Mouse (Mus musculus) lung, embryonic 14.5 days (tissue): ENCODE measurements around the gene Itgb1bp1. TPM values are rescaled to one million over a fixed set of nuclear protein-coding genes. Genes with fewer than 3 reads are reported as not detected.

Experiments
- ATAC-seq: fragments of 200-750 bp; cut with Nextera tagmentation; 2 replicates; pipeline ENCODE4 v1.8.0; 2017; ENCODE audit warnings: mild to moderate bottlenecking, moderate TSS enrichment, moderate library complexity; ENCODE audit not compliant: insufficient read depth
- DNase-seq: peaks from one replicate; pipeline ENCODE4 v3.0.0-alpha.2; 2015
- H3K27ac ChIP-seq: fragments of 300-500 bp; sonication (generic); 2 replicates; pipeline ENCODE4 v1.5.1; 2014; ENCODE audit warnings: low read depth, mild to moderate bottlenecking, moderate library complexity
- H3K27me3 ChIP-seq: fragments of 300-500 bp; sonication (generic); 2 replicates; pipeline ENCODE4 v1.6.1; 2014; ENCODE audit warnings: low read length, control low read depth; ENCODE audit not compliant: insufficient read depth
- H3K36me3 ChIP-seq: fragments of 300-500 bp; sonication (generic); 2 replicates; pipeline ENCODE4 v1.6.1; 2014; ENCODE audit warnings: control low read depth; ENCODE audit not compliant: insufficient read depth
- H3K4me1 ChIP-seq: fragments of 300-500 bp; sonication (generic); 2 replicates; pipeline ENCODE4 v1.6.1; 2014; ENCODE audit warnings: antibody characterized with exemption, control low read depth; ENCODE audit not compliant: insufficient read depth
- H3K4me2 ChIP-seq: fragments of 300-500 bp; sonication (generic); 2 replicates; pipeline ENCODE4 v1.6.1; 2014; ENCODE audit warnings: mild to moderate bottlenecking
- H3K4me3 ChIP-seq: fragments of 300-500 bp; sonication (generic); 2 replicates; pipeline ENCODE4 v1.5.1; 2014; ENCODE audit warnings: low read depth, low read length
- H3K9ac ChIP-seq: fragments of 300-500 bp; sonication (generic); 2 replicates; pipeline ENCODE4 v1.6.1; 2014
- H3K9me3 ChIP-seq: fragments of 300-500 bp; sonication (generic); 2 replicates; pipeline ENCODE4 v1.6.1; 2016; ENCODE audit warnings: low read depth, low read length, control low read depth
- CTCF ChIP-seq: IDR thresholded peaks from 2 replicates; pipeline ENCODE4 v1.5.1; 2016; ENCODE audit warnings: antibody characterized with exemption, low read depth
- WGBS: fragments of 180-500 bp; shearing (Covaris S2); extraction: QIAGEN DNeasy Blood & Tissue Kit; methylation state at CpG from one replicate; pipeline ENCODE4 v1.1.7; 2014; 5-methylcytosine and 5-hydroxymethylcytosine counted together
- polyA plus RNA-seq: library from polyadenylated mRNA; unstranded; fragments of >200 nt; fragmentation: Nextera tagmentation; extraction: Ambion mirVana; gene quantifications from 2 replicates; pipeline ENCODE4 v1.2.1, GENCODE M21; 2014

The Itgb1bp1 gene
- polyA plus RNA-seq, 1 experiment from 2014 or later, result 49.2 TPM

GRCm38 (mm10) chr12:21201485-21202269 lies 84.4 kb downstream of the Itgb1bp1 start:
- Histone ChIP-seq H3K9ac (no peak overlapping the region), H3K36me3 (peaks cover 15% of the 10 kb centered on the region; the same call in 1 of the 2 replicates), H3K9me3 (no peaks in the 10 kb centered on the region), H3K27ac (no peak overlapping the region), H3K4me2 (no peak overlapping the region), H3K27me3 (no peaks in the 10 kb centered on the region), H3K4me3 (no peak overlapping the region), H3K4me1 (no peaks in the 10 kb centered on the region)
- WGBS, result 67% methylated on average over 10 of the region's 10 CpGs
- DNase-seq (no peak), ATAC-seq (no peak)
- TF ChIP-seq CTCF, result no peak

- H3K9ac ChIP-seq, result no peak overlapping the region
- DNase-seq, result no peak
- no peak overlapping the region for H3K27ac ChIP-seq
- TF ChIP-seq CTCF, result no peak
- no peak overlapping the region for H3K4me3 ChIP-seq
- WGBS, result 90% methylated on average over 8 of the region's 8 CpGs
- no peak for ATAC-seq
- H3K27me3 ChIP-seq, result no peaks in the 10 kb centered on the region
- no peaks in the 10 kb centered on the region for H3K9me3 ChIP-seq
- H3K4me1 ChIP-seq, result no peaks in the 10 kb centered on the region
- H3K4me2 ChIP-seq, result no peak overlapping the region
- peaks cover 10% of the 10 kb centered on the region; the same call in 1 of the 2 replicates for H3K36me3 ChIP-seq
Measured at GRCm38 (mm10) chr12:21200613-21201012, 85.5 kb downstream of the Itgb1bp1 start.

DNA sequence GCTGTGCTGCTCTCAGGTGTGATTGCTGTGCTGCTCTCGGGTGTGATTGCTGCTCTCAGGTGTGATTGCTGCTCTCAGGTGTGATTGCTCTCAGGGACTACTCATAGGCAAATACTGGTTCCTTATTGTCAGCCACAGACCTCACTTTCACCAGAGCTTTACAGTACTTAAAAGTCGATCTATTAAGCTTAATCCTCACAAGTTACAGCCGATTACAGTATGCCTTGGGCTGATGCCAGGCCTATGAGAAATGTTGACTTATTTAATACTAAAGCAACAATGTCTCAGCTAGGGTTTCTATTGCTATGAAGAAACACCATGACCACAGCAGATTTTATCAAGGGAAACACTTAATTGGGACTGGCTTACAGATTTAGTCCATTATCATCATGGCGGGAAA lies 89.7 kb downstream of the Itgb1bp1 start:
- no peak for ATAC-seq

GRCm38 (mm10) chr12:21195497-21195896 lies 90.6 kb downstream of the Itgb1bp1 start:
- no peak overlapping the region for H3K4me2 ChIP-seq
- no peaks in the 10 kb centered on the region for H3K9me3 ChIP-seq
- H3K36me3 ChIP-seq, result peaks cover 10% of the 10 kb centered on the region; the same call in 1 of the 2 replicates
- H3K4me3 ChIP-seq, result no peak overlapping the region
- no peak for TF ChIP-seq CTCF
- H3K27me3 ChIP-seq, result no peaks in the 10 kb centered on the region
- H3K4me1 ChIP-seq, result no peaks in the 10 kb centered on the region
- no peak for DNase-seq
- WGBS, result 94% methylated on average over 2 of the region's 3 CpGs
- H3K27ac ChIP-seq, result no peak overlapping the region
- no peak for ATAC-seq
- H3K9ac ChIP-seq, result no peak overlapping the region

More for the DNA sequence above, 89.7 kb downstream of the Itgb1bp1 start:
- no peak overlapping the region for H3K4me3 ChIP-seq
- peak; percentile 11 for DNase-seq
- no peaks in the 10 kb centered on the region for H3K4me1 ChIP-seq
- no peak overlapping the region for H3K27ac ChIP-seq
- H3K9me3 ChIP-seq, result no peaks in the 10 kb centered on the region
- WGBS, result 80% methylated on average over 4 of the region's 4 CpGs
- H3K36me3 ChIP-seq, result peaks cover 10% of the 10 kb centered on the region; the same call in 1 of the 2 replicates
- no peaks in the 10 kb centered on the region for H3K27me3 ChIP-seq
- H3K9ac ChIP-seq, result no peak overlapping the region
- no peak for TF ChIP-seq CTCF
- no peak overlapping the region for H3K4me2 ChIP-seq

DNA sequence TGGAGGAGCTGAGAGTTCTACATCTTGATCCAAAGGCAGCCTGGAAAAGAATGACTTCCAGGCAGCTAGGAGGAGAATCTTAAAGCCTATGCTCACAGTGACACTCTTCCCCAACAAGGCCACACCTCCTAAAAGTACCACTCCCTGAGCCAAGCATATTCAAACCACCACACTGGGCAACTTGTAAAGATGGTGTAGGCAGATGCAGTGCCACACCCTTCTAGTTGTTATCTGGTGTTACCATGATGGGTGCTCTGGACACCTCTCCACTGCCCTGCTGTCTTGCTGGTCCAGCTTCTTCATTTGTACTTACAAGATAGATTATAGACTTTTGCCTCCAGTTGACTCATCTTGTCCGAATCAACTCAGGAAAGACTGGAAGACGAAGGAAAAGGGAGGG lies 94.5 kb downstream of the Itgb1bp1 start:
- Histone ChIP-seq H3K36me3 (peaks cover 8% of the 10 kb centered on the region; the same call in 1 of the 2 replicates), H3K9ac (no peak overlapping the region), H3K4me3 (no peak overlapping the region), H3K9me3 (no peaks in the 10 kb centered on the region), H3K4me2 (no peak overlapping the region), H3K27ac (no peak overlapping the region), H3K4me1 (no peaks in the 10 kb centered on the region), H3K27me3 (no peaks in the 10 kb centered on the region)
- 71% methylated on average over 2 of the region's 2 CpGs for WGBS
- ATAC-seq, result no peak
- TF ChIP-seq CTCF, result no peak
- no peak for DNase-seq

Other genes starting within 250 kb of the Itgb1bp1 start
- gene Cpsf3, start 893 bp downstream of the Itgb1bp1 start, polyA plus RNA-seq, result 106 and 108 TPM in 2 replicates
- gene Iah1, start 30.1 kb upstream of the Itgb1bp1 start, polyA plus RNA-seq, result 57.1 and 58.8 TPM in 2 replicates
- gene Adam17, start 87.3 kb upstream of the Itgb1bp1 start, polyA plus RNA-seq, result 45.5 and 50.3 TPM in 2 replicates
- gene Ywhaq, start 131.4 kb upstream of the Itgb1bp1 start, polyA plus RNA-seq, result 805 and 834 TPM in 2 replicates